Mouse (Mus musculus): ENCODE measurements around the gene Nckap5.
A peak's percentile ranks its signal among the peaks of the same experiment; 100 is the strongest.

Gene Nckap5

GRCm38 (mm10) chr1:126557791-126558294, 272.8 kb downstream of the Nckap5 start:
- DNase-seq (ENCODE audit: low spot score): no peak

- DNase-seq (ENCODE audit: low spot score): peak; percentile 45
These were observed 282.6 kb downstream of the Nckap5 start for GRCm38 (mm10) chr1:126547979-126548378.

- no peak for DNase-seq (ENCODE audit: low spot score)
These were observed 286.1 kb downstream of the Nckap5 start for GRCm38 (mm10) chr1:126544471-126544870.

- no peak for DNase-seq (ENCODE audit: low spot score)
These were observed 293.3 kb downstream of the Nckap5 start for GRCm38 (mm10) chr1:126537223-126537757.

GRCm38 (mm10) chr1:126535527-126535926, 295.1 kb downstream of the Nckap5 start:
- no peak for DNase-seq (ENCODE audit: low spot score)

- no peak for DNase-seq (ENCODE audit: low spot score)
These were observed 296.6 kb downstream of the Nckap5 start for GRCm38 (mm10) chr1:126534046-126534445.

GRCm38 (mm10) chr1:126528043-126528598, 302.5 kb downstream of the Nckap5 start:
- DNase-seq (ENCODE audit: low spot score): no peak

GRCm38 (mm10) chr1:126518067-126518466, 312.5 kb downstream of the Nckap5 start:
- peak; percentile 72 for DNase-seq (ENCODE audit: low spot score)

- DNase-seq (ENCODE audit: low spot score): no peak
These were observed 313.2 kb downstream of the Nckap5 start for GRCm38 (mm10) chr1:126517427-126517826.

- DNase-seq (ENCODE audit: low spot score): no peak
These were observed 315.4 kb downstream of the Nckap5 start for GRCm38 (mm10) chr1:126515054-126515756.

GRCm38 (mm10) chr1:126511835-126512445, 318.7 kb downstream of the Nckap5 start:
- DNase-seq (ENCODE audit: low spot score): no peak

- no peak for DNase-seq (ENCODE audit: low spot score)
These were observed 325.9 kb downstream of the Nckap5 start for GRCm38 (mm10) chr1:126504717-126505116.

GRCm38 (mm10) chr1:126502741-126503140, 327.9 kb downstream of the Nckap5 start:
- DNase-seq (ENCODE audit: low spot score): no peak

- DNase-seq (ENCODE audit: low spot score): no peak
These were observed 333.9 kb downstream of the Nckap5 start for GRCm38 (mm10) chr1:126496722-126497121.

GRCm38 (mm10) chr1:126492206-126493071, 338.2 kb downstream of the Nckap5 start:
- peak; percentile 74 for DNase-seq (ENCODE audit: low spot score)

GRCm38 (mm10) chr1:126491412-126491811, 339.2 kb downstream of the Nckap5 start:
- no peak for DNase-seq (ENCODE audit: low spot score)

- DNase-seq (ENCODE audit: low spot score): no peak
These were observed 340.3 kb downstream of the Nckap5 start for GRCm38 (mm10) chr1:126490256-126490655.

- no peak for DNase-seq (ENCODE audit: low spot score)
These were observed 345.9 kb downstream of the Nckap5 start for GRCm38 (mm10) chr1:126484664-126485087.

- no peak for DNase-seq (ENCODE audit: low spot score)
These were observed 346.9 kb downstream of the Nckap5 start for GRCm38 (mm10) chr1:126483665-126484064.

GRCm38 (mm10) chr1:126481459-126482228, 349.0 kb downstream of the Nckap5 start:
- DNase-seq (ENCODE audit: low spot score): no peak

- no peak for DNase-seq (ENCODE audit: low spot score)
These were observed 357.6 kb downstream of the Nckap5 start for GRCm38 (mm10) chr1:126473044-126473443.
